Mouse (Mus musculus): ENCODE measurements around the gene Ifnar2. TPM values are rescaled to one million over a fixed set of nuclear protein-coding genes. Genes with fewer than 3 reads are reported as not detected.

Ifnar2 gene
- polyA plus RNA-seq, 1 experiment from 2014 or later: 29.0 TPM

DNA sequence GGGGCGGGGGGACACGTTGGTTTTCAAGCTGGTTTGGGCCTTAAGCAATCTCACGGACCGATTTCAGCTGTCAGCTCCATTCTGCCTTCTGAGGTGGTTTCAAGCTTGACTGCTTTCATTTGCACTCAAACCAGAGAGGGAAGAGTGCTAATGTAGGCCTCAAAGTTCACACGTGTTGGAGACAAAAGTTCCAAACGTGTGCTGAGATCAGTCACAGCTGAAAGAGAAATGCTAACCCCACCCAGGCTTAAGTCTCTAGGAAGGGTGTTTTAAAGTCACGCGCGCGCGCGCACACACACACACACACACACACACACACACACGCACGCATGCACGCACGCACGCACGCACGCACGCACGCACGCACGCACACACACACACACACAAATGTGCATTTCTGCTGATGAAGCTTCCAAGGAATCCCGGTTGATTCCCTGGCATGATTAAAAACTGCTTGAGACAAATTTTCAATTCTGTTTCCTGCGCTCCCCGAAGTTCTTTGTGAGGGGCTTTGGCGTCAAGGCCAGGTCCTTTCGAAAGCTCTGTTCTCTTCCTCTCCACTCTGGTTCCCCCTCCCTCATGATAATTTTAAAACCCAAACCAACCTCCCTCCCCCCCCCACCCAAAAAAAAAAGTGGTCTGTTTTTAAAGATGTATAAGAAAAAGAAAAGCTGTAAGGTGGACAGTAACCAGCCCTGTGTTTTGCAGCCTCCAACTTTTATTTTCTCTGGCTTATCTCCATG is 23.8 kb upstream of the Ifnar2 start:
- Histone ChIP-seq H3K27ac (peak overlapping the region; percentile 26; the same call in 1 of the 2 replicates), H3K36me3 (replicated peaks) (no peaks in the 10 kb centered on the region), H3K4me1 (peaks cover 25% of the 10 kb centered on the region), H3K27me3 (ENCODE audit: poor library complexity, severe bottlenecking) (peaks cover 86% of the 10 kb centered on the region), H3K4me3 (no peak overlapping the region), H3K9me3 (no peaks in the 10 kb centered on the region)
- 74% methylated on average over 28 of the region's 28 CpGs for WGBS
- no peak for DNase-seq (ENCODE audit: extremely low spot score, low spot score)

DNA sequence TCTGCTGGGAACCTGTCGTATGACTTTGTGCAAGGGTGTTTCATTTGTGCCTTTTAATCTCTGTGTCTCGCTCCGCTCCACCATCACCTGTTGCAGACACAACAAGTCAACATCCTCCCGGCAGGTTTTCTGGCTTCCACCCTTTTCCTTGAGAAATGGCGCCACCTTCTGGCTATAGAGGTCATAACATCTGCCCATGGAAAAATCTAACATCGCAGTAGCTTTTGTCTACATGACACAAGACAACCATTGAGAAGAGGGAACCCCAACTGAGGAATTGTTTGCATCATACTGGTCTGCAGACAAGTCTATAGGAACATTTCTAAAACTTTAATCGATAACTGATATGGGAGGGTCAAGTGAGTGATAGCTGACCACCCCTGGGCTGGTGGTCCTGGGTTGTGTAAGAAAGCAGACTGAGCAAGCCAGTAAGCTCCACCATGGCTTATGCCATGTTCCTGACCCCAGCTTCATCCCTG is 20.5 kb upstream of the Ifnar2 start:
- Histone ChIP-seq H3K27ac (no peak overlapping the region), H3K4me3 (no peak overlapping the region), H3K36me3 (replicated peaks) (no peaks in the 10 kb centered on the region), H3K4me1 (peaks cover 28% of the 10 kb centered on the region), H3K27me3 (ENCODE audit: poor library complexity, severe bottlenecking) (peaks cover 83% of the 10 kb centered on the region), H3K9me3 (no peaks in the 10 kb centered on the region)
- 7% methylated on average over 7 of the region's 7 CpGs for WGBS
- DNase-seq (ENCODE audit: extremely low spot score, low spot score): peak; percentile 86

DNA sequence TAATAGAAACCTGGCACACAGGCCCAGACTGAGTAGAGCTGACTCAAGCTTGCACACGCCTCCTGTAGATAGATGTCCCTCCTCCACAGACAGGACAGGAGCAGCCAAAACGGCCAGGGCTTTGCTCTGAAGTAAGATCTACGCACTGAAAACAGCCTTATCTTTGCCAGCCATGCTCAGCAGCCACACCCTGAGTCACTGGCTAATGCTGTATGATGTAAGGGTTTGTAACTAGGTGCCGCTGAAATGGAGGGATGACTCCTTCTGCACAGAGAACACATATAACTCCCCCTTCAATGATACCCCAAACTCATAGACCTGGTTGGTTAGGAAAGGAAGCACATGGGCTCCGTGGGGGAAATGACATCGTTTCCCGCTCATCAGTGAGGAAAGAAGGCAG is 19.8 kb upstream of the Ifnar2 start:
- Histone ChIP-seq H3K27ac (no peak overlapping the region), H3K36me3 (replicated peaks) (no peaks in the 10 kb centered on the region), H3K4me1 (peaks cover 29% of the 10 kb centered on the region), H3K27me3 (ENCODE audit: poor library complexity, severe bottlenecking) (peaks cover 78% of the 10 kb centered on the region), H3K9me3 (no peaks in the 10 kb centered on the region), H3K4me3 (no peak overlapping the region)
- no peak for DNase-seq (ENCODE audit: extremely low spot score, low spot score)
- 76% methylated on average over 7 of the region's 7 CpGs for WGBS

DNA sequence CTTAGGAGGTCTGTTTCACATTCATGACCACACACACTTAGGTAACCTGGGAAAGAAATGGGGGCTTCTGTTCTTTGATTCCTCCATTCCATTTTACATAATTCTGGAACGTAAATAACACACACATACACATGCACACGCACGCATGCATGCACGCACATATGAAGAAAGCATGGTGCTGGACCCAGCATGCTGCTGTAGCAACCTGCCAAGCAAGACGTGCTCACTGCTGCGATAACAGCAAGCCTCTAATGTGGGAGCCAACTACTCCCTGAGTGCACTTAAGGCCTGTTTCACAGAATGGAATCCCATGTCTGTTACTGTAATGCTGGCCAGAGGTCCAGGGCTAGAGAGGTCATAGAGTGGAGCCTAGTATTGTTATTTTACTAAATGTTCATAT is 19.4 kb upstream of the Ifnar2 start:
- Histone ChIP-seq H3K27me3 (ENCODE audit: poor library complexity, severe bottlenecking) (peaks cover 76% of the 10 kb centered on the region), H3K27ac (no peak overlapping the region), H3K4me1 (peaks cover 25% of the 10 kb centered on the region), H3K36me3 (replicated peaks) (no peaks in the 10 kb centered on the region), H3K4me3 (no peak overlapping the region), H3K9me3 (no peaks in the 10 kb centered on the region)
- no peak for DNase-seq (ENCODE audit: extremely low spot score, low spot score)
- 85% methylated on average over 6 of the region's 6 CpGs for WGBS

DNA sequence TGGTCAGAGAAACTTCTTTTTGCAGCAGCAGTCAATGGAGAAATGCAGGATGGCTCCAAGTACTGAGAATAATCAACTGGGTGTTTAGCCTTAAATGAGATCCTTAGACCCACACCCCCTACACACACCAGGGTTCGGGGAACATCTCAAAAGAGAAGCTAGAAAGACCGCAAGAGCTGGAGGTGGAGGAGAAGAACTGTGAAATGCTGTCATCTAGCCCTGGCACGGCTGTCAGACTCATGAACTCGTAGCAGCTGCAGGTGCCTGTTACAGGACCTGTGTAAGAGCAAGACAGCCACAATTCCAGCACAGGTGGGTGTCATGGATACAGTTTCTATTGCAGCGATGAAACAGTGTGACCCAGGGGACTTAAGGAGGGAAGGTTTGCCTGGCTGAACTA is 18.9 kb upstream of the Ifnar2 start:
- H3K27ac ChIP-seq: no peak overlapping the region
- H3K36me3 ChIP-seq (replicated peaks): no peaks in the 10 kb centered on the region
- no peak for DNase-seq (ENCODE audit: extremely low spot score, low spot score)
- no peaks in the 10 kb centered on the region for H3K9me3 ChIP-seq
- no peak overlapping the region for H3K4me3 ChIP-seq
- H3K27me3 ChIP-seq (ENCODE audit: poor library complexity, severe bottlenecking): peaks cover 71% of the 10 kb centered on the region
- 83% methylated on average over 5 of the region's 5 CpGs for WGBS
- peaks cover 20% of the 10 kb centered on the region for H3K4me1 ChIP-seq

DNA sequence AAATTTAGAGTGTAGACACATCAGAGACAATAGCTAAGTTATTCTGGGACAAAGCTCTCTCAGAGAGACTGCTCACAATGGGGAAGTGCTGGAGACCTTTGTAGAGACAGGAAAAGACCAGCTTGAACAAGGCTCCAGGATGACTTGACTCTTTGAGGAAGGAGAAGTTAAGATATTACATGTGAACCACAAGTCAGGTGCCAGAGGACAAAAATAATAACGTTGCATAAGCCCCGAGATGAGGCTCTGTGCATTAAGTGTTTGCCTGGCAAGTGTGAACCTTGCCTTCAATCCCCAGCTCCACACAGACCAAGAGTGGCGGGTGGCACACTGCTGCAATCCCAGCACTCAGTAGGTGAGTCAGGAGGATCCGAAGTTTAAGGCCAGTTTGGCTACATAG is 18.0 kb upstream of the Ifnar2 start:
- Histone ChIP-seq H3K4me3 (no peak overlapping the region), H3K27me3 (ENCODE audit: poor library complexity, severe bottlenecking) (peaks cover 62% of the 10 kb centered on the region), H3K27ac (no peak overlapping the region), H3K9me3 (no peaks in the 10 kb centered on the region), H3K36me3 (replicated peaks) (no peaks in the 10 kb centered on the region), H3K4me1 (peaks cover 16% of the 10 kb centered on the region)
- 72% methylated on average over 4 of the region's 4 CpGs for WGBS
- no peak for DNase-seq (ENCODE audit: extremely low spot score, low spot score)

DNA sequence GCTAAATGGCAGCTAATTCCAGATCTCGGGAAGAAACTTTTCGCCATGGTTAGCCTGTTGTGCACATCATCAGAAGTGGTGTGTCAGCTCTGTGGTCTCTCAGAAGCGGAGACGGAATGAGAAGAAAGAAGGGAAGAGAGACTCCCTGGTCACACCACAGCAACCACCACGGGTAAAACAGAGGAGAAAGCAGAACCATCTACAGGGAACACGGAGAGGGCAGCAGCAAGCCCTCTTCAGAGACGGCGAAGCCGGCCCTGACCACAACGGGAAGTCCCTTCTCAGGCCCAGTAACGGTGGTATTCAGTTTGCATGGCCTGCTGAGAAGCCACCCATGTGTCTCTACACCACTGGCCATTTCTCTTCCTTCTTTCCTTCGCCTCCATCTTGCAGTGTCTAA is 17.4 kb upstream of the Ifnar2 start:
- Histone ChIP-seq H3K36me3 (replicated peaks) (no peaks in the 10 kb centered on the region), H3K27ac (no peak overlapping the region), H3K4me1 (peaks cover 16% of the 10 kb centered on the region), H3K9me3 (no peaks in the 10 kb centered on the region), H3K4me3 (no peak overlapping the region), H3K27me3 (ENCODE audit: poor library complexity, severe bottlenecking) (peaks cover 57% of the 10 kb centered on the region)
- WGBS: 77% methylated on average over 12 of the region's 12 CpGs
- DNase-seq (ENCODE audit: extremely low spot score, low spot score): no peak

DNA sequence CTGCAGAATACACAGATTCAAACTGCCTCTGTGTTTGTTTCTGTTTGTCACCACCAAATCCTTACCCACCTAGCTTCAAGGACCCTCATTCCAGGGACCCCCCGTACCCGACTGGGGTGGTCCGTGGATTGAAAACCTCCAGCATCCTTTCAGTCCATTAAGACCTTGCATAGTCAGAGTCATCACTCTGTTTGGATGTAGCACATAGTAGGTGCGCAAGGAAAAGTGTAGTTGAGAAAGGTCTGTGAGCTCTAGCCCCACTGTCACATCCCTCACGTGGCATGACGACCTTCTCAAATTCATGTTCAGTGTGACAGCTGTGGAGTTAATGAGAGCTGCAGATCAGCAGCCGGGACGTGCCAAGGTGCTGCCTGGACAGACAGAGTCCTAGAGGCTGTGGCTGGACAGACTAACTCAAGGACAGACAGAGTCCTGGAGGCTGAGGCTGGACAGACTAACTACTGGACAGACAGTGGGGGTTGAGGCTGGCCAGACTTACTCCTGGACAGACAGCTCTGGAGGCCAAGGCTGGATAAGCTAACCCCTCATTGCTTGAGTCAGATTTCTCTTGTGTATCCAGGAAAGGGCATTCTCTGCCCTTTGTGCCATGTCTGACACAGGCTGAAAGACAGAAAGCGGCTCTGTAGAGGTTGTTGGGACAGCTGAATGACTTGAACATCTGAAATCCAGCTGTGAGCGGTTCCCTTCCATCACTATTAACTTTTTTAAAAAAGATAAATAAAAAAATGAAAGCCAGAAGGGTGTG is 15.6 kb upstream of the Ifnar2 start:
- Histone ChIP-seq H3K4me1 (0 out of 2 replicates have a peak, but pooled peaks cover 9% of the 10 kb centered on the region), H3K9me3 (no peaks in the 10 kb centered on the region), H3K27me3 (ENCODE audit: poor library complexity, severe bottlenecking) (peaks cover 39% of the 10 kb centered on the region), H3K4me3 (no peak overlapping the region), H3K36me3 (replicated peaks) (no peaks in the 10 kb centered on the region), H3K27ac (no peak overlapping the region)
- no peak for DNase-seq (ENCODE audit: extremely low spot score, low spot score)
- 83% methylated on average over 10 of the region's 10 CpGs for WGBS

DNA sequence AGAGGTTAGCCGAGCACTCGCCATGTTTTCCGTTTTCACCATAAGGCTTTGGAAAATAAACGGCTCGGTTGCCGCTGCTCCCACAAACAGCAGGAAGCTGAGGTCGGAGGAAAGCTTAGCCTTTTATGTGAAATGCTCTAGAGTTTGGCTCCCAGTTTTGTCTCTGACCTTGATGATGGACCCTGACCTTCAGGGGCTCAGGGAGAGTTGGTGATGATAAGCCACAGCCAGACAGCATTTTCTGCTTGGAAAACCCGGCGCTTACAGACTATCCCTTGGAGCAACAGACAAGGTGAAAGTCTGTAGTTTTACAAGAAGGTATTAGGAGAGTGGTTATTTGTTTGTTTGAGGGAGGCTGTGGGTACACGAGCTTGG is 15.1 kb upstream of the Ifnar2 start:
- Histone ChIP-seq H3K4me1 (0 out of 2 replicates have a peak, but pooled peaks cover 12% of the 10 kb centered on the region), H3K27me3 (ENCODE audit: poor library complexity, severe bottlenecking) (peaks cover 35% of the 10 kb centered on the region), H3K4me3 (no peak overlapping the region), H3K36me3 (replicated peaks) (no peaks in the 10 kb centered on the region), H3K9me3 (no peaks in the 10 kb centered on the region), H3K27ac (no peak overlapping the region)
- WGBS: 71% methylated on average over 10 of the region's 10 CpGs
- DNase-seq (ENCODE audit: extremely low spot score, low spot score): no peak

DNA sequence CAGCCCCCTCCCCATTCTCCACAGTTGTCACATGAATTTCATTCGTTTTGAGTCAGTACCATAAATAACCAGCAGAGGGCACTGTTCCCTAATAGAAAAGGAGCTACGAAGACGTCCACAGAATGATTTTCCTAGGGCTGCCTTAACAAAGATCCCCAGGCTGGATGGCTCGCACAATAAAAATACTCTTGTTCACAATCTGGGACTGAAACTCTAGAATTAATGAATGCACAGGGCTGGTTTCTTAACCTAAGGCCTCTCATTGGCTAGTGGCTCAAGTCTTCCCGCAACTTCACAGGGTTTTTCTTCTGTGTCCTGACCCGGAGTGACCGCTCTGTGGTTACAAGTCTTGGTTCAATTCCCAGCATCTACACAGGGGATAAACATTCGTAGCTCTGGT is 14.0 kb upstream of the Ifnar2 start:
- Histone ChIP-seq H3K27me3 (ENCODE audit: poor library complexity, severe bottlenecking) (peaks cover 25% of the 10 kb centered on the region), H3K4me3 (no peak overlapping the region), H3K4me1 (0 out of 2 replicates have a peak, but pooled peaks cover 15% of the 10 kb centered on the region), H3K36me3 (replicated peaks) (no peaks in the 10 kb centered on the region), H3K27ac (peak overlapping the region; percentile 42; the same call in 1 of the 2 replicates), H3K9me3 (no peaks in the 10 kb centered on the region)
- DNase-seq (ENCODE audit: extremely low spot score, low spot score): peak; percentile 39
- WGBS: 43% methylated on average over 8 of the region's 8 CpGs

DNA sequence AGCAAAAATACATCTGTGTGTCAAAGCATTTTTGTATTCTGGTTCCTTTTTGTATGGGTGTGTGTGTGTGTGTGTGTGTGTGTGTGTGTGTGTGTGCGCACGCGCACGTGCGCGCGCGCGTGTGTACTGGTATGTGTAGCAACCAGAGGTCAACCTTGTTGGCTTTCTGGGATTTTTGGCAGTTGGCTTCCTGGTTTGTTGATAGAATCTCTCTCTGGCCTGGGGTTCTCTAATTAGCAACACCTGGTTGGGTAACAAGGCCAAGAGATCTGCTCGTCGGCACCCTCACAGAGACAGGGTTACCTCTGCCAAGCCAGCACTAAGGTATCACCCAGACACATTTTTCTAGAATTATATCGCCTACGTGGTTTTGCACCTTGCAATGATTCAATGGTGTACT is 13.1 kb upstream of the Ifnar2 start:
- Histone ChIP-seq H3K36me3 (replicated peaks) (no peaks in the 10 kb centered on the region), H3K4me1 (0 out of 2 replicates have a peak, but pooled peaks cover 15% of the 10 kb centered on the region), H3K4me3 (no peak overlapping the region), H3K27ac (no peak overlapping the region), H3K27me3 (ENCODE audit: poor library complexity, severe bottlenecking) (peaks cover 15% of the 10 kb centered on the region), H3K9me3 (no peaks in the 10 kb centered on the region)
- 95% methylated on average over 13 of the region's 13 CpGs for WGBS
- DNase-seq (ENCODE audit: extremely low spot score, low spot score): no peak

DNA sequence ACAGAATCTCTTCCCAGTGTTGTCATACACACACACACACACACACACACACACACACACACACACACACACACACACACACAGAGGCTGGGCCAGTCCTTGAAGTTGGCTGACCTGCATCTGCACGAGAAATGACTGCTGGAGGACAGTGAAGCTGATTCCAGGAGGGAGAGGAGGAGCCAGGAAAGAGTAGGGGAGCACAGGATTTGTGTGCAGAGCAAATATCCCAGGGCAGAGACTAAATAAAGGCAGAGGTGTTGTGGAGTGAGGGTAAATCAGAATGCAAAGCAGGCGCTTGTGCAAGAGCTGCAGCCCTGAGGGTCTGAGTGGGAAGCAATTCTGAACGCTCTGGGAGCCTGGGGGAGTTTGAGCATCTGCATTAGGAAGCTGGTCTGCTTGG is 12.4 kb upstream of the Ifnar2 start:
- no peak overlapping the region for H3K27ac ChIP-seq
- no peak overlapping the region for H3K4me3 ChIP-seq
- 0 out of 2 replicates have a peak, but pooled peaks cover 15% of the 10 kb centered on the region for H3K4me1 ChIP-seq
- 69% methylated on average over 3 of the region's 3 CpGs for WGBS
- DNase-seq (ENCODE audit: extremely low spot score, low spot score): no peak
- H3K27me3 ChIP-seq (ENCODE audit: poor library complexity, severe bottlenecking): peaks cover 8% of the 10 kb centered on the region
- H3K36me3 ChIP-seq (replicated peaks): no peaks in the 10 kb centered on the region
- H3K9me3 ChIP-seq: no peaks in the 10 kb centered on the region

DNA sequence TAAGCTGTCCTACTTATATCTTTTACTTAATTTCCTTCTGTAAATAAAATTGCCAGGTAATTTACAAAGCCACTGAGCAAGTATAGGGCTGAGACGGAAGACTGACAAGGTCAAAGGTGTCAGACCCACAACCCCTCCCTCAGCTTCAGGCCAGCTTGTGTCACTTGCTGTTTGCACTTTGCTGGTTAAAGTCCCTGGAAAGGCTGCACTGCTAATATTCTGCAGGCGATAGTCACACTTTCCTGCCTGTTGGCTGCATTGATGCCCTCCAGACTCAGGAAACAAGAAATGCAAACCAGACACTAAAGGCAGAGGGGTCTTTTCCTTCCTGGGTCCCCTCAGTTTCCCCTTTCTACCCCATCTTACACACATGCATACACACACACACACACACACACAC is 10.6 kb upstream of the Ifnar2 start:
- H3K4me3 ChIP-seq: no peak overlapping the region
- no peaks in the 10 kb centered on the region for H3K36me3 ChIP-seq (replicated peaks)
- no peak for DNase-seq (ENCODE audit: extremely low spot score, low spot score)
- no peak overlapping the region for H3K27ac ChIP-seq
- peaks cover 4% of the 10 kb centered on the region; the same call in 1 of the 2 replicates for H3K27me3 ChIP-seq (ENCODE audit: poor library complexity, severe bottlenecking)
- no peaks in the 10 kb centered on the region for H3K9me3 ChIP-seq
- WGBS: 65% methylated on average over 2 of the region's 2 CpGs
- 0 out of 2 replicates have a peak, but pooled peaks cover 14% of the 10 kb centered on the region for H3K4me1 ChIP-seq

Data from forebrain, embryonic 10.5 days (tissue).